Mouse (Mus musculus): ENCODE results near the gene Gfra1.

Gene Gfra1

GRCm38 (mm10) chr19:58391796-58392195 lies 63.9 kb downstream of the Gfra1 start:
- no peak for DNase-seq (ENCODE audit: low spot score)

GRCm38 (mm10) chr19:58389466-58389865 lies 66.2 kb downstream of the Gfra1 start:
- DNase-seq (ENCODE audit: low spot score): no peak

GRCm38 (mm10) chr19:58388851-58389447 lies 66.8 kb downstream of the Gfra1 start:
- DNase-seq (ENCODE audit: low spot score): no peak

DNA sequence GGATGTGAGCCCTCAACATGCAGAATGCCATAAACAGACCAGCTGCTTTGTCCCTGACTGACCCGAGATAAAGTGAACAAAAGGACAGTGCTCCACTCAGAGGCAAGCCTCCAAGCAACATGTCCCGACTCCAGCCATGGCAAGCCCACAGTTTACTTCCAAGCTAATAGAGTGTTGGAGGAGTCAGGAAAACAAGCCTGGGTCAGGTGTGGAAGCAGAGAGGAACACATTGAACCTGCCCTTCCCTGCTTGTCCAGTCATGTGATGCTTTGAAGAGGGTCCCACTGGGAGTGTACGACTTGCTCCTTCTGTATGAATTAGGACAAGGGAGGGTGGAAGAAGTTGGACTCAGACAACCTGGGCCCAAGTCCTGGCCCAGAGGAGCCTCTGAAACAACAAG lies 72.4 kb downstream of the Gfra1 start:
- no peak for DNase-seq (ENCODE audit: low spot score)

DNA sequence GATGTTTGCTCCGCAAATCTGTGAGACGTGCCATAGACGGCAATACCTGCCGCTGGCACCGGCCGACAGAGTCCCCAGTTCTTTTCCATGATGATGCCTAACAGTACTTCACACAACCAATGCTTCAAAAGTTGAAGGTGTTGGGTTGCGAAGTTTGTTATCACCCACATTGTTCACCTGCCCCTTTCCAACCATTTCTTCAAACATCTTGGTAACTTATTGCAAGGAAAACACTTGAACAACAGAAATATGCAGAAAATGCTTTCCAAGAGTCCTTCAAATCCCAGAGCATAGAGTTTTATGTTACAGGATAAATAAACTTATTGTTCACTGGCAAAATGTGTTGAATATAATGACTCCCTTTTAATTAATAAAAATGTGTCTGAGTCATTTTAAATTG lies 73.2 kb downstream of the Gfra1 start:
- no peak for DNase-seq (ENCODE audit: low spot score)

DNA sequence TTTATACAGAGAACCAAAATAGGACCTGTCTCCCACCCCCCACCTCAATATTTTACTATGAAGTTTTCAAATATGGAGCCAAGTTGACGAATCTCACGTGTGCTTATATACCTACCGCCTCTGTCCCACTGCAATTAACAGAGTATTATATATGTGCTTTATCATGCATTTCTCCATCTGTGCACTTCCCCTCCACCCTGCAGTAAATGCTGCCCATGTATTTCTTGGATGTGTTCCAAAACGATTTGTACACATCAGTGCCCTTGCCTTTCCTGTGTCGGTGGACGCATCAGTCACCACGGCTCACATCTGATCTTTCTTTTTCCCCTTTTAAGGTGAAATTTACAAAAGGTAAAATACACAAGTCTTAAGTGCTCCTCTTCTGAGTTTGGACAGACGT lies 77.7 kb downstream of the Gfra1 start:
- DNase-seq (ENCODE audit: low spot score): no peak

GRCm38 (mm10) chr19:58376675-58377102 lies 79.0 kb downstream of the Gfra1 start:
- DNase-seq (ENCODE audit: low spot score): no peak

- DNase-seq (ENCODE audit: low spot score): no peak
These were observed 81.1 kb downstream of the Gfra1 start for GRCm38 (mm10) chr19:58374648-58375047.

GRCm38 (mm10) chr19:58374155-58374554 lies 81.6 kb downstream of the Gfra1 start:
- no peak for DNase-seq (ENCODE audit: low spot score)

DNA sequence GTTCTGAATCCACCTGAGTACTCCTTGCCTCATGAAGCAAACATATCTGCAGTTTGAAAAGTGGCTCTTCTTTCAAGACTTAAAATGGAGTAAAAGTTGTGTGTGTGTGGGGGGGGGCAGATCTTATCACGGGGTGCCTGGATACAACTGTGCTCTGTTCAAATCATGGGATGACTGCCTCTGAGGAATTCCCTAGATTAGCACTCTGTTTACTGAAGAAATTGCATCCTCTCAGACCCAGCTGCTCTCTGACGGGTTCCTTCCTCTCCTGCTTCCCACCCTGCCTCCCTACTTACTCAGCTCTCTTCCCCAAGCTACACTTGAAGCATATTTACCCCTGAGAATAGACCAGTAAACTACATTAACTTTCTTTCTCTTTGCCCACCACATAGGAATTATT lies 87.2 kb downstream of the Gfra1 start:
- no peak for DNase-seq (ENCODE audit: low spot score)

DNA sequence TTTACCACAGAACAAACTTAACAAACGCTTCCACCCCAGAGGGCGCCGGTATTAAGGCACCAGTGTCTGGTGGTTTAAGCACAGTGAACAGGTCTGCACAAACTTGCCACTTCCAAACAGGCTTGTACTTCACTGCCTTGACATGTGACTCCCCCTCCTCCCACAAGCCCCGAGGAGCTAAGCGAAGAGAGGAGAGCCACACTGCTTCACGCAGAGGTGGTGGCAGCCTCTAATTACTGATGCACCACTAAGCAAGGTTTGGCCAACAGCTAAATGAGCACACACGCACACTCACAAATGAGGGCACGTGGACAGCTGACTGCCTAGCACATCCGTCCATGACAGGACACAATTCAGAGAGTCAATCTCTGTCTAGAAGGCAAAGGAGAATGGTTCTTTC lies 91.0 kb downstream of the Gfra1 start:
- no peak for DNase-seq (ENCODE audit: low spot score)

DNA sequence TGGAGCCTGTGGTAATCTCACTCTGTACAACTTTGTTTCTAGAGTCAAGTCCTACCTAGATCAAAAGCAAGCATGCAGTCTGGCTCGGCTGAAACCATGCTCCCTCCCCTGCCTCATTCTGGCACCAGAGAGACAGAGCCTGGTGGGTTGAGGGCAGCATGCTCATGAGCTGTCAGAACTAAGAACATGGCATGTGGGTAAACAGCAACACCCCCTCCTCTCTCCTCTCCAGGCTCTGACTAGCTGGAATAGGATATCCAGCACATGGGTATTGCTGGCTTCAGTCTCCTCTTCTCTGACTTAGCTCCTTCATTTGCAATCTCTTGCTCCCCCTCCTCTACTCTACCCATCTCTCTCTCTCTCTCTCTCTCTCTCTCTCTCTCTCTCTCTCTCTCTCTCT lies 94.7 kb downstream of the Gfra1 start:
- DNase-seq (ENCODE audit: low spot score): no peak

DNA sequence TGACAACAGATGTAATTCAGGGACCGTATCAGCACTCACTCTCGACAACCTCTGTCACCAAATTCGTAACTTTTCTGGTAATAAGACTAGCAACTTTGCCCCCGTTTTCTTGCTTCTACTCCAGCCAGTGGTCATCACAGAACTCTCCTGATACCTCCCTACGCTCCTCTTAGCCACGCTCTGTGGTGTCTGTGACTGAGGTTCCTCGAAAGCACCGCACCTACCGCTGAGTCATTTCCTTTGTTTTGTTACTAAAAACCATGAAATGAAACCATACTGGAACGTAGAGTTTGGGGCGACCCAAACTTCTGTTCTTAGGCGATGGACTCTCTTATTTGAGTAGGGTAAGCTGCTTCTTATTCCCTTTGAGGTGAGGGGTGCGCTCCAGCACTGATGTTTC lies 97.6 kb downstream of the Gfra1 start:
- DNase-seq (ENCODE audit: low spot score): no peak

DNA sequence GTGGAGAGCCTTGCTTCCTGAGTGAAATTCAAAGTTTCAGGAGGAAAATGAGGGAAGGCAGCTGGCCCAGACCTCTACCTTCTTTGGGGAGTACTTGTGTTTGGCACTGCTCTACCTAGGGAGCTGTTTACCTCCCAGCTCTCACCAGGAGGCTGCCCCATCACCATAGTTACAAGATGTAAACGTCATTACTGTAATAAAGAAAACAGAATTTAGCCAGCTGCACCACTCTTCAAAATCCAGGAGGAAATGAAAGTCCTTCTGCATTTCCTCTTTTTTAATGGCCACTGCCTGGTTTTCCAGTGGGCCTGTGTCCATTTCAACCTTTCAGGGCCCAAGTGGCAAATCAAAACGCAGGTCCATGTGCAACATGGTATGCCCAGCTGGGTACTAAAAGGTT lies 101.8 kb downstream of the Gfra1 start:
- DNase-seq (ENCODE audit: low spot score): no peak

- DNase-seq (ENCODE audit: low spot score): no peak
These were observed 102.3 kb downstream of the Gfra1 start for GRCm38 (mm10) chr19:58353260-58353870.

- DNase-seq (ENCODE audit: low spot score): no peak
These were observed 105.8 kb downstream of the Gfra1 start for GRCm38 (mm10) chr19:58349890-58350408.

DNA sequence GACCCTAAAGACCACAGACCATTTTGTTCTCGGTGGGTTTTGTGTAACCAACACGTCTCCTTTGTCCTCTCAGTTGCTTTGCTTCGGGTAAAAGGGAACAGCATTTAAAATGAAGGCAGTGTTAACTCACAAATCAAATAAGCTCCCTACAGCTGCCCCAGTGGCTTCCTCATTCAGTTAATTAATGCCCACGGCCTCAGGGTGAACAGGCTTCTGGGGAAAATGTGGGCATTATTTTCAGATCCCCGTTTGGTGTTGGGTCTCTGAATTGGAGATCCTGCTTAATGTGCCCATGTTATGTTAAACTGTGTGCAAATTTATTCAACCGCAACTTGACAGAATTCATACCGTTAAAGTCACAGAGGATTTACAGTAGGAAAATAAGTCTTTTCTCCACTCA lies 110.6 kb downstream of the Gfra1 start:
- no peak for DNase-seq (ENCODE audit: low spot score)

GRCm38 (mm10) chr19:58341351-58341750 lies 114.4 kb downstream of the Gfra1 start:
- no peak for DNase-seq (ENCODE audit: low spot score)

DNA sequence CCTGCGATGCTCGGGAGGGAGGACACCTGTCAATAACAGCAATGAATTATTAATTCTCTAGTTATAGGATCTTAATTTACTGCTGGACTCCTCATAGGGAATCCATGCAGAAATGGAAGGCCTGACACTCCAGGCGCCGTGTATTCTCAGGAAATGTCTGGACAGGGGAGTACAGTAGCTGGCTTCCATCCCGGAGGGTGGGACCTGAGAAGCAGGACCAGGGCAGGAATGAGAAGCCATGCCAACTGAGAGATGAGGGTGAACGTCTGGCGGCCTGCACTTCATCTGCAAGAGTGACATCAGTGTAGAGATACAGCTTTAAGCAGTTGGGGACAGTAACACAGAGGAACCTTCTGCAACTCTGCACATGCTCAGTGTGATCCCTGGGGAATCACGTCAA lies 115.5 kb downstream of the Gfra1 start:
- no peak for DNase-seq (ENCODE audit: low spot score)

DNA sequence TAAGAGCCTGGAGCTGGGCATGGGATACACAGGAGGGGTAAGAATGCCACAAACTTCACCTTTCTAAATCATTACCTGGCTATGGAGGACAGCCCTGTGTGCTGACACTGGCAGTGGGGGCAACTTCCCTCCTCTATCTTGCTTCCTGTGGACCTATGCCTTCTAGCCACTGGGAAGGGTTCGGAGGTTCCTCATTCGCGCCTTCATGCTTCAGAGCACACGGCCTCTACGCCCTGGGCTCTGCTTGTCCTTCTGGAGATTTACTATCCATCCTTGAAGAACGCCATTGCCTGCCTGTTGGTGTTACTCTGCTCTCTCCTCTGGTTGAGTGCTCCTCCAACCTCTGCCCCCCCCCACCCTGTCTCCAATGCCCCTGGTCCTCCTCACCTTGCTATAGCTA lies 118.9 kb downstream of the Gfra1 start:
- DNase-seq (ENCODE audit: low spot score): no peak

DNA sequence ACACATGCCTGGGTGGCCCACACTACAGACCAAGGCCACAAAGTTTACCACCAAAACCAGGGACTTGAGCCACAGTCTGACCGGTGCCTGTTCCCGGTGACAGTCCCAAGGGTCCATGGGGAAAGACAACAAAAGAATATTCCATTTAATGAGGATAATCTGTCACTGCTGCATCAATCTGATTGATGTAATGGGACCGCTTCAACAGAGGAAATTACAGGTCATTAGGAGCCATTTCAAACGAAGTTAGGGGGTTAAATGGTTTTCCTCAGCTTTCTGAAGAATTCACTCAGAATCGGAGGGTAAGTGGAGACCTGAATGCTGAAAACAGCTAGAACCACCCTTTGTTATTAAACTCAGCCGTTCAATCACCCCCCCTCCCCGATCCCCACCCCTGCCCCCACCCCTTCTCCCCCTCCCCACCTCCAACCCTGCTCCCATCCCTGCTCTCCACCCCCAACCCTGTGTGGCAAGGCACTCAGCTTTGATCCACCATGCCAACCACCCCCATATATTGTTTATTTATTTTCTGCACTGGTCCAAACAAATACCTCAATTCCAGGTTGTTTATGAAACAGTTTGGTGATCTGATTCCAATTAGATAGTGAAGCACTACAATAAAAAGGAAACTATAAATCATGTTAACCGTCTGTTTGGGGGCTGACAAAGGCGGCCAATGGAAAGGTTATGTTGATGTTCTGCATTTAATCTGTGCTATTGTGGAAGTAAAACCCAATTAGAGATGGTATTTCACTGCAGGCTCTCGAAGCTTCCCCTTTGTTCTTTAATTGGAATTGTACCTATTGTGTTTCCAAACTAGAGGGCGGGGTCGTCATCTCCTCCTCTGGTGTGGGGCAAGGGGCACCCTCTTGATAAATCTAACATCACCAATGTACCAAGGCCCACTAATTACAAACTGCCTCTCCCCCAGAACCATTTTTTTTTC lies 119.9 kb downstream of the Gfra1 start:
- no peak for DNase-seq (ENCODE audit: low spot score)

DNA sequence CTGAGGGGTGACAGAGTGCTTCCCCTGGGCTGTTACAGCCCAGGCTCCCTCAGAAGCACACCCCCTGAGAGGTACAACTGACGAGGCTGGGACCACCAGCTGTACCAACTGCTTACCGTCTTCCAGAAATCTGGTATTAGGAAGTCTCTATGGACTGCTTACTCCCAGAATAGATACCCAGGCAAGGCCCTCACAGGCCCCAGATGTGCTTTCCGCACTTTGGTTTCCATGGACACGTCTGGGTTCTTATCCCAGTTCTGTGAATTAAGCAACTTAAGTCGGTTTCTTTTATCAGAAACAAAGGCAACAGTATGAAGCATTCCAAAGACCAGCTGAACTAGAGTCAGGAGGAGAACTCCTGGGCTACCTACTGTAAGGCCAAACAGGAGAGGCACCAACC lies 126.4 kb downstream of the Gfra1 start:
- DNase-seq (ENCODE audit: low spot score): no peak

- DNase-seq (ENCODE audit: low spot score): no peak
These were observed 127.7 kb downstream of the Gfra1 start for GRCm38 (mm10) chr19:58328014-58328413.

Measured in yolk sac, embryonic 10.5 days (tissue).